Mouse (Mus musculus): ENCODE results near the gene Dennd1c. TPM values are rescaled to one million over a fixed set of nuclear protein-coding genes. Genes with fewer than 3 reads are reported as not detected.

Gene Dennd1c
- 6.3 and 6.4 TPM in 2 replicates for polyA plus RNA-seq (2014; fragmentation: Nextera tagmentation; extraction: Ambion mirVana)

- Histone ChIP-seq H3K9me3 (ENCODE audit: control insufficient read depth, low read length) (no peaks in the 10 kb centered on the region), H3K36me3 (ENCODE audit: control insufficient read depth, insufficient read depth, low read length) (0 out of 2 replicates have a peak, but pooled peaks cover 6% of the 10 kb centered on the region), H3K27me3 (replicated peaks; ENCODE audit: control insufficient read depth, insufficient read depth, low read length) (no peaks in the 10 kb centered on the region), H3K4me2 (ENCODE audit: low read length) (0 out of 2 replicates have a peak within 1 kb of the TSS, but pooled peaks have one; percentile 13), H3K9ac (ENCODE audit: low read length) (no peak within 1 kb of the TSS), H3K4me1 (replicated peaks; ENCODE audit: control insufficient read depth, insufficient read depth, low read length) (peaks cover 10% of the 10 kb centered on the region), H3K27ac (ENCODE audit: low read depth) (peak within 1 kb of the TSS; percentile 47; the same call in 1 of the 2 replicates), H3K4me3 (ENCODE audit: low read depth, low read length) (no peak within 1 kb of the TSS)
- DNase-seq (ENCODE audit: low spot score) (no peak), ATAC-seq (replicated peaks; ENCODE audit: low FRiP score, low TSS enrichment, low read depth) (no peak)
- WGBS, result 32% methylated on average over 6 of the region's 6 CpGs
These were observed at the start of gene Dennd1c for GRCm38 (mm10) chr17:57078336-57078735. Gene Dennd1c (minus strand): TSS chr17:57078514.

GRCm38 (mm10) chr17:57125853-57126622 is 47.7 kb upstream of the Dennd1c start:
- H3K9me3 ChIP-seq (ENCODE audit: control insufficient read depth, low read length), result no peaks in the 10 kb centered on the region
- H3K27ac ChIP-seq (ENCODE audit: low read depth), result no peak overlapping the region
- DNase-seq (ENCODE audit: low spot score) (no peak), ATAC-seq (replicated peaks; ENCODE audit: low FRiP score, low TSS enrichment, low read depth) (no peak)
- no peak overlapping the region for H3K9ac ChIP-seq (ENCODE audit: low read length)
- no peak overlapping the region for H3K4me2 ChIP-seq (ENCODE audit: low read length)
- no peaks in the 10 kb centered on the region for H3K36me3 ChIP-seq (ENCODE audit: control insufficient read depth, insufficient read depth, low read length)
- H3K27me3 ChIP-seq (replicated peaks; ENCODE audit: control insufficient read depth, insufficient read depth, low read length), result no peaks in the 10 kb centered on the region
- no peak overlapping the region for H3K4me3 ChIP-seq (ENCODE audit: low read depth, low read length)
- 51% methylated on average over 3 of the region's 3 CpGs for WGBS
- H3K4me1 ChIP-seq (replicated peaks; ENCODE audit: control insufficient read depth, insufficient read depth, low read length), result no peaks in the 10 kb centered on the region

GRCm38 (mm10) chr17:57124792-57125191 is 46.5 kb upstream of the Dennd1c start:
- WGBS, result 70% methylated on average over 4 of the region's 4 CpGs
- Histone ChIP-seq H3K4me2 (ENCODE audit: low read length) (no peak overlapping the region), H3K4me3 (ENCODE audit: low read depth, low read length) (no peak overlapping the region), H3K27me3 (replicated peaks; ENCODE audit: control insufficient read depth, insufficient read depth, low read length) (no peaks in the 10 kb centered on the region), H3K9ac (ENCODE audit: low read length) (no peak overlapping the region), H3K27ac (ENCODE audit: low read depth) (no peak overlapping the region), H3K4me1 (replicated peaks; ENCODE audit: control insufficient read depth, insufficient read depth, low read length) (no peaks in the 10 kb centered on the region), H3K36me3 (ENCODE audit: control insufficient read depth, insufficient read depth, low read length) (no peaks in the 10 kb centered on the region), H3K9me3 (ENCODE audit: control insufficient read depth, low read length) (no peaks in the 10 kb centered on the region)
- DNase-seq (ENCODE audit: low spot score) (no peak), ATAC-seq (replicated peaks; ENCODE audit: low FRiP score, low TSS enrichment, low read depth) (no peak)

GRCm38 (mm10) chr17:57123192-57124118 is 45.1 kb upstream of the Dennd1c start:
- Histone ChIP-seq H3K4me2 (ENCODE audit: low read length) (no peak overlapping the region), H3K4me1 (replicated peaks; ENCODE audit: control insufficient read depth, insufficient read depth, low read length) (peaks cover 4% of the 10 kb centered on the region; the same call in 1 of the 2 replicates), H3K9ac (ENCODE audit: low read length) (no peak overlapping the region), H3K9me3 (ENCODE audit: control insufficient read depth, low read length) (no peaks in the 10 kb centered on the region), H3K27ac (ENCODE audit: low read depth) (no peak overlapping the region), H3K27me3 (replicated peaks; ENCODE audit: control insufficient read depth, insufficient read depth, low read length) (no peaks in the 10 kb centered on the region), H3K36me3 (ENCODE audit: control insufficient read depth, insufficient read depth, low read length) (no peaks in the 10 kb centered on the region), H3K4me3 (ENCODE audit: low read depth, low read length) (no peak overlapping the region)
- 86% methylated on average over 11 of the region's 11 CpGs for WGBS
- no peak for ATAC-seq (replicated peaks; ENCODE audit: low FRiP score, low TSS enrichment, low read depth)
- no peak for DNase-seq (ENCODE audit: low spot score)

- Histone ChIP-seq H3K27me3 (replicated peaks; ENCODE audit: control insufficient read depth, insufficient read depth, low read length) (no peaks in the 10 kb centered on the region), H3K4me2 (ENCODE audit: low read length) (no peak overlapping the region), H3K4me1 (replicated peaks; ENCODE audit: control insufficient read depth, insufficient read depth, low read length) (peaks cover 4% of the 10 kb centered on the region; the same call in 1 of the 2 replicates), H3K9ac (ENCODE audit: low read length) (no peak overlapping the region), H3K9me3 (ENCODE audit: control insufficient read depth, low read length) (no peaks in the 10 kb centered on the region), H3K36me3 (ENCODE audit: control insufficient read depth, insufficient read depth, low read length) (no peaks in the 10 kb centered on the region), H3K4me3 (ENCODE audit: low read depth, low read length) (no peak overlapping the region), H3K27ac (ENCODE audit: low read depth) (no peak overlapping the region)
- 88% methylated on average over 2 of the region's 2 CpGs for WGBS
- DNase-seq (ENCODE audit: low spot score) (no peak), ATAC-seq (replicated peaks; ENCODE audit: low FRiP score, low TSS enrichment, low read depth) (no peak)
These were observed 43.5 kb upstream of the Dennd1c start for GRCm38 (mm10) chr17:57121856-57122255.

- 1% methylated on average over 11 of the region's 11 CpGs for WGBS
- DNase-seq (ENCODE audit: low spot score), result peak; percentile 66
- H3K4me2 ChIP-seq (ENCODE audit: low read length), result peak overlapping the region; percentile 18; the same call in 1 of the 2 replicates
- peaks cover 4% of the 10 kb centered on the region; the same call in 1 of the 2 replicates for H3K4me1 ChIP-seq (replicated peaks; ENCODE audit: control insufficient read depth, insufficient read depth, low read length)
- no peak overlapping the region for H3K9ac ChIP-seq (ENCODE audit: low read length)
- H3K9me3 ChIP-seq (ENCODE audit: control insufficient read depth, low read length), result no peaks in the 10 kb centered on the region
- no peak overlapping the region for H3K4me3 ChIP-seq (ENCODE audit: low read depth, low read length)
- H3K27ac ChIP-seq (ENCODE audit: low read depth), result no peak overlapping the region
- no peaks in the 10 kb centered on the region for H3K36me3 ChIP-seq (ENCODE audit: control insufficient read depth, insufficient read depth, low read length)
- H3K27me3 ChIP-seq (replicated peaks; ENCODE audit: control insufficient read depth, insufficient read depth, low read length), result no peaks in the 10 kb centered on the region
- peak; percentile 94 for ATAC-seq (replicated peaks; ENCODE audit: low FRiP score, low TSS enrichment, low read depth)
These were observed 40.4 kb upstream of the Dennd1c start for GRCm38 (mm10) chr17:57118524-57119349.

- H3K27ac ChIP-seq (ENCODE audit: low read depth), result no peak overlapping the region
- H3K4me1 ChIP-seq (replicated peaks; ENCODE audit: control insufficient read depth, insufficient read depth, low read length), result peaks cover 4% of the 10 kb centered on the region; the same call in 1 of the 2 replicates
- H3K9ac ChIP-seq (ENCODE audit: low read length), result no peak overlapping the region
- H3K27me3 ChIP-seq (replicated peaks; ENCODE audit: control insufficient read depth, insufficient read depth, low read length), result no peaks in the 10 kb centered on the region
- no peaks in the 10 kb centered on the region for H3K9me3 ChIP-seq (ENCODE audit: control insufficient read depth, low read length)
- H3K4me2 ChIP-seq (ENCODE audit: low read length), result no peak overlapping the region
- 76% methylated on average over 2 of the region's 2 CpGs for WGBS
- ATAC-seq (replicated peaks; ENCODE audit: low FRiP score, low TSS enrichment, low read depth) (no peak), DNase-seq (ENCODE audit: low spot score) (no peak)
- no peaks in the 10 kb centered on the region for H3K36me3 ChIP-seq (ENCODE audit: control insufficient read depth, insufficient read depth, low read length)
- H3K4me3 ChIP-seq (ENCODE audit: low read depth, low read length), result no peak overlapping the region
These were observed 38.5 kb upstream of the Dennd1c start for GRCm38 (mm10) chr17:57116801-57117200.

Measured in intestine, embryonic 14.5 days (tissue).